Mouse (Mus musculus) limb, embryonic 13.5 days (tissue): Measurements from ENCODE around the gene Med17. TPM values are rescaled to one million over a fixed set of nuclear protein-coding genes. Genes with fewer than 3 reads are reported as not detected.
"Not testable (repeated sequence)": the region's sequence is repeated elsewhere in the genome, so short reads cannot be mapped to it uniquely, and the experiment has no call there.

ENCODE experiments used
- ATAC-seq: fragments of 200-750 bp; cut with Nextera tagmentation; 2 replicates; pipeline ENCODE4 v1.8.0; 2017; ENCODE audit warnings: low read depth, moderate number of reproducible peaks, moderate TSS enrichment; ENCODE audit not compliant: low FRiP score
- H3K27ac ChIP-seq: fragments of 300-500 bp; sonication (generic); 2 replicates; pipeline ENCODE4 v1.5.1; 2015; ENCODE audit warnings: inconsistent platforms, mild to moderate bottlenecking, moderate library complexity
- H3K27me3 ChIP-seq: fragments of 300-500 bp; sonication (generic); 2 replicates; pipeline ENCODE4 v1.6.1; 2015; ENCODE audit warnings: mild to moderate bottlenecking, inconsistent platforms
- H3K36me3 ChIP-seq: fragments of 300-500 bp; sonication (generic); 2 replicates; pipeline ENCODE4 v1.6.1; 2015; ENCODE audit warnings: inconsistent platforms, mild to moderate bottlenecking, moderate library complexity
- H3K4me1 ChIP-seq: fragments of 300-500 bp; sonication (generic); 2 replicates; pipeline ENCODE4 v1.6.1; 2015; ENCODE audit warnings: inconsistent platforms
- H3K4me2 ChIP-seq: fragments of 300-500 bp; sonication (generic); replicated peaks from 2 replicates; pipeline ENCODE4 v1.6.1; 2015; ENCODE audit warnings: inconsistent platforms, mild to moderate bottlenecking, moderate library complexity
- H3K4me3 ChIP-seq: fragments of 300-500 bp; sonication (generic); 2 replicates; pipeline ENCODE4 v1.5.1; 2015; ENCODE audit warnings: moderate library complexity, mild to moderate bottlenecking, inconsistent platforms
- H3K9ac ChIP-seq: fragments of 300-500 bp; sonication (generic); 2 replicates; pipeline ENCODE4 v1.6.1; 2015; ENCODE audit warnings: mild to moderate bottlenecking, inconsistent platforms
- H3K9me3 ChIP-seq: fragments of 300-500 bp; sonication (generic); 2 replicates; pipeline ENCODE4 v1.6.1; 2016; ENCODE audit warnings: inconsistent platforms
- WGBS: fragments of 180-500 bp; shearing (Covaris S2); methylation state at CpG from one replicate; pipeline ENCODE4 v1.1.7; 2015; 5-methylcytosine and 5-hydroxymethylcytosine counted together
- polyA plus RNA-seq: library from polyadenylated mRNA; unstranded; fragments of >200 nt; fragmentation: Nextera tagmentation; extraction: Ambion mirVana; gene quantifications from 2 replicates; pipeline ENCODE4 v1.2.1, GENCODE M21; 2015

Gene Med17
- polyA plus RNA-seq, 1 experiment from 2014 or later, result 34.5 TPM

DNA sequence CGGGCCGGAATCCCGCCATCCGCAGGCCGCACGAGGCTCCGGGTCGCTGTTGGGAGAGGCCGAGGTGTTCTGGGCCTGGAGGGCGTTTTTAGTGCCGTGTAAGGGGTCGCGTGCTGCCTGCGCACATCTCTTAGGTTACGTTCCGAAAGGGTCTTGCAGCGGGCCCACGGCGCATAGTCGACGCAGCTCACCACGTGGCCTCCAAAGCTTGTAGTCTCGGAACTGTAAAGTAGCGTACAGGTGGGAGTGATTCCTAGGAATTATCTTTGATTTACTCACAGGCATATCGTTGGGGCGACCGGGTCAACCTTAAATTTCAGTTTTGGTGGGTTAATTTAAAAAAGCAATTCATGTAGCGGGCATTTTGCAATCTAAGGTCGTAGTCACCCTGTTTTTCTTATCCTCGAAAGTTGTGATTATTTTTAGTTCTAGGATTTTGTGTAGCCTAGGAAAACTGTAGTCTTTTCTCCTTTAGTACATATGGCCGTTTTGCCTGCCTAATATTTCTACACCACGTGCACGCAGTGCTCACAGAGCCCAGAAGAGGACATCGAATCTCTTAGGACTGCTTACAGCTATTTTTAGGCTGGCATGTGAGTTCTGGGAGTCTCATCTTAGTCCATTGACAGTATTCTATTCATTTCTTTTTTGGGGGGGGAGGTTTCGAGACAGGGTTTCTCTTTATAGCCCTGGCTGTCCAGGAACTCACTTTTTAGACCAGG, 26.8 kb upstream of the Med17 start, which contains the start of gene 4931406C07Rik:
Gene 4931406C07Rik (minus strand): TSS at position 51 of the 722 bp plus-strand sequence.
- WGBS, result under 1% methylated on average over 35 of the region's 35 CpGs
- Histone ChIP-seq H3K27ac (peak within 1 kb of the TSS; percentile 95), H3K4me2 (peak within 1 kb of the TSS; percentile 88), H3K4me1 (peaks cover 37% of the 10 kb centered on the region), H3K36me3 (peaks cover 37% of the 10 kb centered on the region), H3K9ac (peak within 1 kb of the TSS; percentile 98), H3K4me3 (peak within 1 kb of the TSS; percentile 88), H3K27me3 (no peaks in the 10 kb centered on the region), H3K9me3 (no peaks in the 10 kb centered on the region)
- ATAC-seq, result peak; percentile 86

DNA sequence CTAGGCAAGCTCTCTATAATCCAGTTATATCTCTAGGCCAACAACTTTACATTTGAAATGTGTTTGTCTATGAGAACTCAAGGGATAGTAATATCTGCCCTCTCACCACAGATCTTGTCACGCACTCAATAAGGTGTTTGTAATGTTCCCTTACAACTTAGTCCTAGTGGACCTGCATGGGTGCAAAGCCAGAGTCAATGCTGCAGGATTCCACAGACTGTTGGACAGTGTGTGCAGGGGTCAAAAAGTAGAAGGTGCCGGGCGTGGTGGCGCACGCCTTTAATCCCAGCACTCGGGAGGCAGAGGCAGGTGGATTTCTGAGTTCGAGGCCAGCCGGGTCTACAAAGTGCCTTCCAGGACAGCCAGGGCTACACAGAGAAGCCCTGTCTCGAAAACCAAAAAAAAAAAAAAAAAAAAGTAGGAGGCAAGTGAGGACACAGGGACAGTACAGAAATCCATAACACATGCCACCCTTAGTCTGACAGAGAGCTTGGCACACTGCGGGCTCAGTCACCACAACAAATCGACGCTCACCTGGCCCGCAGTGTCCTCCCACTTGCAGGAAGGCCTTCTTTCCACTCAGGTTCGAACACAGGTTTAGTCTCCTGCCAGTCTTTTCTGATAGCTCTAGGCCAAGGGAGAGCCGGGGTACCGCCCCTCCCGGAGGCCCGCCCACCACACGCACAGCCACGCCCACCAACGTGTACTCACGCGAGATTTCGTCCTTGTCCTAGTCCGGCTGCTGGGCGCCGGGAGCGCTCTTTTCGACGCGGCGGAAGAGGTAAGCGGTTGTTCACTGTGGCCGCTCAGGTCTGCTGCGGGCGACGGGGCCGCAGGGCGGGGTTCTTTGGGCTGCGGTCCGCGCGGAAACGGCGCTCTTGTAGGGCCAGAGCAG, 26.0 kb upstream of the Med17 start, which contains the start of gene Taf1d:
Gene Taf1d (plus strand): TSS at position 712 of the 895 bp plus-strand sequence.
- Histone ChIP-seq H3K27ac (peak within 1 kb of the TSS; percentile 95), H3K27me3 (no peaks in the 10 kb centered on the region), H3K4me3 (peak within 1 kb of the TSS; percentile 88), H3K36me3 (peaks cover 31% of the 10 kb centered on the region), H3K9me3 (no peaks in the 10 kb centered on the region), H3K4me1 (peaks cover 40% of the 10 kb centered on the region), H3K4me2 (peak within 1 kb of the TSS; percentile 88), H3K9ac (peak within 1 kb of the TSS; percentile 98)
- peak; percentile 98 for ATAC-seq
- WGBS, result 13% methylated on average over 45 of the region's 45 CpGs

DNA sequence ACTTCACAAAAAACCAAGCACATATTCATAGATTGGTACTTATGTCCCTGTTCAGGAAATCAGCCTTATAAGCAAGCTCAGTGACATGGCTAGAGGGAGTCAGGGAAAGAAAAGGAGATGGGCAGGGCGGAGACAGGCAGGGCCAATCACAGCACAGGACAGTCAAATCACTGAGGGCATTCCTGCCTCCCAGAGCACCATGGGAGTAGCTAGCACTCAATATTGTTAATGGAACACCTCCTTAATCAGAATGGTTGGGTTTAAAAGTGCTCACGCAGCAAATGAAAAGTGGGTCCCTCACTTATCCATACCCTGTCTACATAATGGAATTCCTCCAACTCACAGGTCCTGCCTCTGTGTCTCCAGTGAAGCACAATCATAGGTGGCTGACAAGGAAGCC, 23.1 kb upstream of the Med17 start:
- Histone ChIP-seq H3K27me3 (no peaks in the 10 kb centered on the region), H3K9ac (no peak overlapping the region), H3K4me2 (no peak overlapping the region), H3K4me3 (no peak overlapping the region), H3K9me3 (no peaks in the 10 kb centered on the region), H3K4me1 (peaks cover 26% of the 10 kb centered on the region), H3K27ac (no peak overlapping the region), H3K36me3 (peaks cover 6% of the 10 kb centered on the region; the same call in 1 of the 2 replicates)
- 72% methylated on average over 2 of the region's 2 CpGs for WGBS
- ATAC-seq, result no peak

- not testable (repeated sequence) for H3K36me3 ChIP-seq, H3K9ac ChIP-seq, H3K9me3 ChIP-seq, H3K27ac ChIP-seq, ATAC-seq, H3K27me3 ChIP-seq, H3K4me2 ChIP-seq, H3K4me3 ChIP-seq
- 79% methylated on average over 6 of the region's 6 CpGs for whole genome bisulfite sequencing
- peaks cover 17% of the 10 kb centered on the region for H3K4me1 ChIP-seq
Observed at GRCm38 (mm10) chr9:15302006-15302405, 22.3 kb upstream of the Med17 start.

GRCm38 (mm10) chr9:15301399-15301798, 21.7 kb upstream of the Med17 start:
- WGBS, result 38% methylated on average over 6 of the region's 6 CpGs
- Histone ChIP-seq H3K27me3 (no peaks in the 10 kb centered on the region), H3K9me3 (no peaks in the 10 kb centered on the region), H3K36me3 (peaks cover 9% of the 10 kb centered on the region; the same call in 1 of the 2 replicates), H3K27ac (peak overlapping the region; percentile 45; the same call in 1 of the 2 replicates), H3K4me3 (no peak overlapping the region), H3K9ac (no peak overlapping the region), H3K4me1 (peaks cover 13% of the 10 kb centered on the region), H3K4me2 (no peak overlapping the region; the same call in 1 of the 2 replicates)
- ATAC-seq, result no peak

DNA sequence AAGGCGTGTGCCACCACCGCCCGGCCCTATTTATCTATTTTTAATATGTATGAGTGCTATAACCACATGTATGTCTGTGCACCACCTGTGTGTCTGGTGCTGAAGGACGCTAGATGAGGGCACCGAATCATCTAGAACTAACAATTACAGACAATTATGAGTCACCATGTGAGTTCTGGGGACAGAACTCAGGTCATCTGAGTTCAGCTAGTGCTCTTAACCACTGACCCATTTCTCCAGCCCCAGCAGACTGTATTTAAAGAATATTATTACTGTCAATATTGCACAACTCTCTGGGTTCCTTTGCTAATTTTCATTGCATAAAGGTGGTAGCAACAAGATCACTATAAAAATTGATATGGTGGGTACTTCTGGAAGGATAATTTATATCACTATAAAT, 20.3 kb upstream of the Med17 start:
- Histone ChIP-seq H3K27me3 (no peaks in the 10 kb centered on the region), H3K36me3 (peaks cover 16% of the 10 kb centered on the region; the same call in 1 of the 2 replicates), H3K9me3 (no peaks in the 10 kb centered on the region), H3K4me2 (no peak overlapping the region), H3K4me1 (peaks cover 8% of the 10 kb centered on the region; the same call in 1 of the 2 replicates), H3K27ac (no peak overlapping the region), H3K4me3 (no peak overlapping the region), H3K9ac (no peak overlapping the region)
- 80% methylated on average over 5 of the region's 5 CpGs for WGBS
- ATAC-seq, result no peak

DNA sequence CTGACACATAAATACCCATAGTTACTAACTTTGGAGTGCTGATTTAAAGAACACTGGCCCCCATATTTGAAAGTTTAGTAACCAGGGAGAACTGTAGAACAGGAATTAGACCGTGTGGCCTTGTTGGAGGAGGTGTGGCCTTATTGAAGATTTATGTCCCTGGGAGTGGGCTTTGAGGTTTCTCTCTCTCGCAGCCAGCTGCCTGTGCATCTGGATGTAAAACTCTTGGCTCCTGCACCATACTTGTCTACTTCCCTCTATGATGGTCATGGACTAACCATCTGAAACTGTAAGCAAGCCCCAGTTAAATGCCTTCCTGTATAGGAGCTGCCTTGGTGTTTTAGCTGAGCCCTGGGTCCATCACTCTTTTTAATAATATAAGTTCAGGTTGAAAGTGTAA, 18.7 kb upstream of the Med17 start:
- no peak overlapping the region for H3K9ac ChIP-seq
- no peak overlapping the region for H3K4me3 ChIP-seq
- H3K9me3 ChIP-seq, result no peaks in the 10 kb centered on the region
- 18% methylated on average over 2 of the region's 2 CpGs for WGBS
- no peak for ATAC-seq
- H3K27ac ChIP-seq, result no peak overlapping the region
- H3K36me3 ChIP-seq, result peaks cover 16% of the 10 kb centered on the region; the same call in 1 of the 2 replicates
- no peak overlapping the region for H3K4me2 ChIP-seq
- peaks cover 4% of the 10 kb centered on the region; the same call in 1 of the 2 replicates for H3K4me1 ChIP-seq
- H3K27me3 ChIP-seq, result no peaks in the 10 kb centered on the region

GRCm38 (mm10) chr9:15297112-15297511, 17.4 kb upstream of the Med17 start:
- Histone ChIP-seq H3K27me3 (no peaks in the 10 kb centered on the region), H3K4me1 (peaks cover 4% of the 10 kb centered on the region; the same call in 1 of the 2 replicates), H3K36me3 (peaks cover 21% of the 10 kb centered on the region), H3K27ac (no peak overlapping the region), H3K4me2 (no peak overlapping the region), H3K4me3 (no peak overlapping the region), H3K9ac (no peak overlapping the region), H3K9me3 (no peaks in the 10 kb centered on the region)
- no peak for ATAC-seq
- 89% methylated on average over 7 of the region's 7 CpGs for WGBS

GRCm38 (mm10) chr9:15289251-15289650, 9.5 kb upstream of the Med17 start:
- Histone ChIP-seq H3K36me3 (peaks cover 30% of the 10 kb centered on the region), H3K27ac (no peak overlapping the region), H3K4me2 (no peak overlapping the region), H3K27me3 (no peaks in the 10 kb centered on the region), H3K4me1 (no peaks in the 10 kb centered on the region), H3K9me3 (no peaks in the 10 kb centered on the region), H3K4me3 (no peak overlapping the region), H3K9ac (no peak overlapping the region)
- WGBS, result 91% methylated on average over 6 of the region's 6 CpGs
- no peak for ATAC-seq

- H3K27ac ChIP-seq, result no peak overlapping the region
- H3K4me2 ChIP-seq, result no peak overlapping the region
- H3K27me3 ChIP-seq, result no peaks in the 10 kb centered on the region
- 85% methylated on average over 3 of the region's 3 CpGs for WGBS
- H3K9ac ChIP-seq, result no peak overlapping the region
- H3K4me3 ChIP-seq, result no peak overlapping the region
- no peak for ATAC-seq
- H3K36me3 ChIP-seq, result peaks cover 30% of the 10 kb centered on the region
- H3K9me3 ChIP-seq, result no peaks in the 10 kb centered on the region
- no peaks in the 10 kb centered on the region for H3K4me1 ChIP-seq
Observed at GRCm38 (mm10) chr9:15288402-15288801, 8.7 kb upstream of the Med17 start.

- Histone ChIP-seq H3K4me1 (no peaks in the 10 kb centered on the region), H3K27me3 (no peaks in the 10 kb centered on the region), H3K36me3 (peaks cover 30% of the 10 kb centered on the region), H3K4me2 (no peak overlapping the region), H3K9ac (no peak overlapping the region), H3K9me3 (no peaks in the 10 kb centered on the region), H3K4me3 (no peak overlapping the region), H3K27ac (no peak overlapping the region)
- ATAC-seq, result no peak
- WGBS, result 53% methylated on average over 6 of the region's 6 CpGs
Observed at GRCm38 (mm10) chr9:15287846-15288245, 8.1 kb upstream of the Med17 start.

DNA sequence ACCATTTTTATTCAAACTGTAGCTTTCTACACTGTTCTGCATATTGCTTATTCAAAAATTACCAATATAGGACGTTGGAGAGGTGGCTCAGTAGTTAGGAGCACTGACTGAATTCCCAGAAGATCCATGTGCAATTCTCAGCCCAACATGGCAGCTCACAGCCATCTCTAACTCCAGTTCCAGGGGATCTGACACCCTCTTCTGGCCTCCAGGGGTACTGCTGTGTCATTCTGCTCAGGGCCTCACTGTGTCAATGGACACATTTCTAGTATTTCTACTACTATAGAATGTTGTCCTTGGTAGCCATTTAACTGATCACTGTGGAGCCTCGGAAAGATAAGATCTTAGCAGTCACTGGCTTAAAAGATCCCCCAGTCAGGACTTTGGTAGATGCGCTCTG, 5.7 kb upstream of the Med17 start:
- peaks cover 21% of the 10 kb centered on the region for H3K36me3 ChIP-seq
- WGBS, result 68% methylated on average over 3 of the region's 3 CpGs

More for the DNA sequence above, 5.7 kb upstream of the Med17 start:
- Histone ChIP-seq H3K27ac (no peak overlapping the region), H3K27me3 (no peaks in the 10 kb centered on the region), H3K4me3 (no peak overlapping the region), H3K9ac (no peak overlapping the region), H3K4me2 (no peak overlapping the region), H3K9me3 (no peaks in the 10 kb centered on the region), H3K4me1 (peaks cover 8% of the 10 kb centered on the region)
- no peak for ATAC-seq
